Mouse (Mus musculus) retina, postnatal 1 day (tissue): ENCODE measurements around the gene Map2k5.

Experiments
- DNase-seq: peaks from one replicate; pipeline ENCODE4 v3.0.0-alpha.2; 2012

Gene Map2k5

GRCm38 (mm10) chr9:63122161-63122833, 255.4 kb downstream of the Map2k5 start:
- no peak for DNase-seq

- DNase-seq = no peak
Observed at GRCm38 (mm10) chr9:63118385-63118784, 259.3 kb downstream of the Map2k5 start.
